Comparison of ENCODE assay signal across 10 mouse cellular contexts in the genomic region with DNA sequence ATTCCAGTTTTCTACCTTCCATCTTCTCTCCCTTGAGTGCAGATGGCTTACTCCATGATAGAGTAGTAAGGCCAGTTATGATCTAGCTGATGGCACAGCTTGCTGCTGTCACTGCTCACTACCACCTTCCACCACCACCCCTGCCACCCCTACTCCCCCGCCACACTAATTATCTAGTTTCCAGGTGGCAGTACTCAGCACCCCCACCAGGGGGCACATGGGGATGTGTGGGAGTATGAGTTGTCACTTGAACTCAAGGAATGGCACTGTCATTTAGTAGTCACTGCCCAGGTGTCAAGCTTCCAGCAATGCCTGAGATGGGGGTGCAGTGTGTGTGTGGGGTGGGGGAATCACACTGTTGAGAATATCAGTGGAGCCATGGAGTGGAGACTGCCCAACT. TPM values are rescaled to one million over a fixed set of nuclear protein-coding genes. Genes with fewer than 3 reads are reported as not detected.
DNase-seq lines count a peak whose midpoint lies in the region; ATAC-seq and TF ChIP-seq lines count a peak whose summit lies in the region.
"Had no signal": no experiment of that assay in that cellular context is flagged by ENCODE, and none has a peak within 500 bp of the region (broad histone marks: within the 10 kb centered on the region; RNA-seq: fewer than 3 reads in every experiment).

No protein-coding gene starts in this region.

- no peaks in the 10 kb centered on the region for H3K79me3 ChIP-seq in C2C12 (ENCODE audit: low read depth)

- 9% methylated on average over 1 of the region's 1 CpGs for WGBS in heart, embryonic 10.5 days
- WGBS in embryonic facial prominence, embryonic 11.5 days: 12% methylated on average over 1 of the region's 1 CpGs

- H3ac ChIP-seq in C2C12 (ENCODE audit: control insufficient read depth, insufficient read length, low read depth): no peak overlapping the region

- no peaks in the 10 kb centered on the region for H3K36me3 ChIP-seq in heart, embryonic 10.5 days
- no peaks in the 10 kb centered on the region for H3K36me3 ChIP-seq in C2C12 (ENCODE audit: control insufficient read depth, insufficient read depth)
- H3K36me3 ChIP-seq in embryonic facial prominence, embryonic 11.5 days (replicated peaks; ENCODE audit: control insufficient read depth, insufficient read depth, low read depth, low read length): no peaks in the 10 kb centered on the region
- H3K36me3 ChIP-seq: limb, embryonic 15.5 days had no signal

- H3K9ac ChIP-seq in embryonic facial prominence, embryonic 11.5 days (replicated peaks; ENCODE audit: low read length): no peak overlapping the region
- H3K9ac ChIP-seq: limb, embryonic 15.5 days had no signal

- DNase-seq in heart, adult 8-10 months (ENCODE audit: low spot score): peak; percentile 19
- DNase-seq in heart, embryonic 10.5 days (ENCODE audit: low spot score): no peak
- DNase-seq in adrenal gland, adult (ENCODE audit: inconsistent age in 2 of 2, low spot score in 1 of 2): peak; percentile 60 to 90
- DNase-seq in embryonic facial prominence, embryonic 11.5 days (ENCODE audit: low spot score): peak; percentile 62
- peak; percentile 76 to 83 for DNase-seq in kidney, postnatal 25 days
- peak; percentile 53 to 61 for DNase-seq in natural killer cell, adult 2 months (ENCODE audit: low spot score in 2 of 2)
- DNase-seq in urinary bladder, adult 2 months (ENCODE audit: low spot score): peak; percentile 62

- peaks cover 10% of the 10 kb centered on the region; the same call in 1 of the 2 replicates for H3K4me1 ChIP-seq in heart, embryonic 10.5 days
- H3K4me1 ChIP-seq in embryonic facial prominence, embryonic 11.5 days (ENCODE audit: control insufficient read depth, insufficient read depth, low read length): no peaks in the 10 kb centered on the region; the same call in 1 of the 2 replicates

- H3K9me3 ChIP-seq in heart, embryonic 10.5 days: no peaks in the 10 kb centered on the region
- no peaks in the 10 kb centered on the region for H3K9me3 ChIP-seq in embryonic facial prominence, embryonic 11.5 days (replicated peaks; ENCODE audit: control insufficient read depth, low read length)
- H3K9me3 ChIP-seq: limb, embryonic 15.5 days had no signal

- no peak overlapping the region for H3K4me3 ChIP-seq in heart, embryonic 10.5 days
- H3K4me3 ChIP-seq in C2C12 (ENCODE audit: insufficient read depth, poor library complexity, severe bottlenecking): no peak overlapping the region
- no peak overlapping the region for H3K4me3 ChIP-seq in embryonic facial prominence, embryonic 11.5 days (ENCODE audit: low read depth, low read length)
- H3K4me3 ChIP-seq: limb, embryonic 15.5 days had no signal

- H3K27ac ChIP-seq in heart, embryonic 10.5 days: no peak overlapping the region
- no peak overlapping the region for H3K27ac ChIP-seq in embryonic facial prominence, embryonic 11.5 days (replicated peaks; ENCODE audit: low read depth, low read length)

- no peak for ATAC-seq in embryonic facial prominence, embryonic 11.5 days (replicated peaks; ENCODE audit: insufficient number of reproducible peaks, low FRiP score, low TSS enrichment, low read depth)

- peak; percentile 80 for TF ChIP-seq CTCF in C2C12 (IDR thresholded peaks at IDR 0.05; ENCODE audit: control insufficient read depth, insufficient read depth, insufficient read length)

- no peaks in the 10 kb centered on the region for H3K79me2 ChIP-seq in C2C12 (ENCODE audit: control insufficient read depth, insufficient read depth)

- peaks cover 36% of the 10 kb centered on the region for H3K27me3 ChIP-seq in heart, embryonic 10.5 days (ENCODE audit: insufficient read depth, poor library complexity, severe bottlenecking)
- peaks cover 10% of the 10 kb centered on the region for H3K27me3 ChIP-seq in C2C12 (ENCODE audit: control insufficient read depth, insufficient read depth, insufficient read length)
- H3K27me3 ChIP-seq in embryonic facial prominence, embryonic 11.5 days (ENCODE audit: control insufficient read depth, insufficient read depth, low read length): no peaks in the 10 kb centered on the region
- H3K27me3 ChIP-seq: limb, embryonic 15.5 days had no signal

- H3K4me2 ChIP-seq in embryonic facial prominence, embryonic 11.5 days (ENCODE audit: low read depth, low read length): no peak overlapping the region
- H3K4me2 ChIP-seq: limb, embryonic 15.5 days had no signal

TF ChIP-seq in C2C12, 6 proteins besides CTCF, POLR2A, EP300 and RAD21:
- TF ChIP-seq CEBPB (IDR thresholded peaks at IDR 0.05; ENCODE audit: low read depth): no peak

RNA-seq across cellular contexts. Expression of a gene that starts 25.4 kb away (rescaled TPM):
- total RNA-seq in heart, adult 8-10 months (2022): not detected
- not detected in 2 replicates for polyA plus RNA-seq in heart, embryonic 10.5 days (2016; fragmentation: Nextera tagmentation; extraction: Ambion mirVana)
- polyA plus RNA-seq in C2C12 (2012; fragmentation: generic; extraction: Trizol): not detected
- not detected in 2 replicates for polyA plus RNA-seq in embryonic facial prominence, embryonic 11.5 days (2014; fragmentation: Nextera tagmentation; extraction: Ambion mirVana)
- polyA plus RNA-seq in urinary bladder, adult 2 months (2012; rRNA removed): not detected in 2 replicates
- polyA plus RNA-seq: embryonic facial prominence, embryonic 14.5 days; limb, embryonic 15.5 days had no signal
